Mouse (Mus musculus) megakaryocyte, adult 5-6 weeks (primary cell): ENCODE measurements around the gene Il1r1. TPM values are rescaled to one million over a fixed set of nuclear protein-coding genes. Genes with fewer than 3 reads are reported as not detected.

Source experiments
- ATAC-seq: 2 replicates; pipeline ENCODE4 v1.8.0; 2016; ENCODE audit warnings: mild to moderate bottlenecking, inconsistent platforms; ENCODE audit not compliant: poor library complexity, severe bottlenecking
- total RNA-seq, 2 experiments: library from RNA; stranded (forward) in 1 of 2; stranded (reverse) in 1 of 2; fragments of 153-499, 151-499 nt in 1 of 2; fragments of 221-1000, 200-1000 nt in 1 of 2; gene quantifications; 2 replicates each; pipeline versions ENCODE4 v1.2.3 to v1.2.4; 2015 to 2017

Gene Il1r1
- total RNA-seq (2015) (0.67 and 0.68 TPM in 2 replicates), total RNA-seq (2017) (0.29 and 1.5 TPM in 2 replicates)

- peak; percentile 69 for ATAC-seq
Measured at GRCm38 (mm10) chr1:40224539-40225284, at the start of gene Il1r1. Gene Il1r1, plus strand, starts transcription at chr1:40225080.

GRCm38 (mm10) chr1:40175123-40175522 lies 49.8 kb upstream of the Il1r1 start:
- ATAC-seq = no peak

DNA sequence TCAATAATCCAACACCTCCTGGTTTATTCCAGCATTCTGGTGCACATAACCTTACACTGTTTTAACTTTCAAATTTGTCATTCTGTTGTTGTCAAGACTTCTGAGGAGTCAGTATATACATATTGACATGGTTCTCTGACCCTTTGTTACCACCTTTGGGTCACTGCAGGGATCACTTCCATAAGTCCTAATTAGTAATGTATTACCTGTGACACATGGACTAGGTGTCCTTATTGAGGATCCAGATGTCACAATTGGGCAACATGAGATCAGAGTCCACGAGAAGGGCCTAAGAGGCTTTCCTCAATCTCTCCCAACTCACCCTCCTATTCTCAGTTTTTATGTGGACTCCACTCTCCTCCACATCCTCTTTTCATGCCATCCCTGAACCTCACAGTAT lies 49.1 kb upstream of the Il1r1 start:
- no peak for ATAC-seq

- no peak for ATAC-seq
Measured at GRCm38 (mm10) chr1:40179031-40179430, 45.8 kb upstream of the Il1r1 start.

DNA sequence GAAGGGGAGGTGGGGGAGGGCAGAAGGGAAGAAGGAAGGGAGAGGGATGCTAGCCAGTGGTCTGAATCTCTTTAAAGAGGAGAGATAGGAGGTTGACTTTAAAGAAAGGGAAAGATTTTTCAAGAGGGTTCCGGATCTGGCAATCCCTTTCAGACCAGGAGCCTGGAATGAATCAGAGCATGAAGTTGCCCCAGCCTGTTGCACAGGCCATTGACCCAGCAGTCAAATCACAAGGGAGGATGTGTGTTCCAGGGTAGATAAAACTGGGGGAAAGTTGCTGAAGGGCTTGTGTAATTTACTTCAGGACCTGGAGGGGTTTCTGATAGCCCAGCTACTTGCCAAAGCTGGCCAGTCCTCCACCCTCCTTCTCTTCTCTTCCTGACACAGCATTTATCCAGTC lies 45.4 kb upstream of the Il1r1 start:
- ATAC-seq = no peak

DNA sequence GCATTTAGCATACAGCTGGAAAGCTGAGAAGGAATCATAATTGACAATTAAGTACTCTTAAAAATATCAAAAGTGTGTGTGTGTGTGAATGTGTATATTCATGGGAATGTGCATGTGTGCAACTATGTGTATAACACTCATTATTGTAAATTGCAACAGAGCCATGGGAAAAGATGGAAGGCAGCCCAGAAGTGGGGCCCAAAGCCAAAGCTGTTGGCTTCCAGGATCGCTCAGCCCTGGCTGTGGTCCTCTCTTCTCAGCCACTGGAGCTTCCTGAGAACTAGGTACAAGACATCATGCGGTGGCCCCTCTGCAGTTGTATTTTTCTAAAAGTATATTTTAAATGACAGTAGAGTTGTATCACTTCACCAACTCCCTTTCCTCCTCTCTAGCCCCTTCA lies 44.0 kb upstream of the Il1r1 start:
- ATAC-seq = no peak

DNA sequence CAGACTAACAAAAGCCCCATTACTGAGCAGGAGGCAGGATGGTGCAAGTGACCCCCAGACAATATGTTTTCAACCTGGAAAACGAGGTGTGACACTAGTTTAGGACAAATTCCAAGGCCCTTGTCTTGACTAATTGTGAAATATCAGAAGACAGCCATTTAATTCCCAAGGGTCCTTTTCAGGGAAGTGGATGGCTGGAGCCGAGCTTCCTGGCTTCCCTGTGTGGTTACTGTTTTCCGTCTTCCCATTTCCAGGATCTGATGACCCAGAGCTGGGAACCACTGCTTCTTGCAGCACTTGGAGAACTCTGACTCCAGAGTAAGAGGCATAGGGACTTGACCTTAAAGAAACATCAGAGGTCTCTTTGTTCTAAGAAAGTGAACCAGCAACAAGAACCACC lies 43.2 kb upstream of the Il1r1 start:
- no peak for ATAC-seq

- ATAC-seq = no peak
Measured at GRCm38 (mm10) chr1:40183410-40183809, 41.5 kb upstream of the Il1r1 start.

- no peak for ATAC-seq
Measured at GRCm38 (mm10) chr1:40187961-40188360, 36.9 kb upstream of the Il1r1 start.

GRCm38 (mm10) chr1:40190025-40190424 lies 34.9 kb upstream of the Il1r1 start:
- no peak for ATAC-seq

DNA sequence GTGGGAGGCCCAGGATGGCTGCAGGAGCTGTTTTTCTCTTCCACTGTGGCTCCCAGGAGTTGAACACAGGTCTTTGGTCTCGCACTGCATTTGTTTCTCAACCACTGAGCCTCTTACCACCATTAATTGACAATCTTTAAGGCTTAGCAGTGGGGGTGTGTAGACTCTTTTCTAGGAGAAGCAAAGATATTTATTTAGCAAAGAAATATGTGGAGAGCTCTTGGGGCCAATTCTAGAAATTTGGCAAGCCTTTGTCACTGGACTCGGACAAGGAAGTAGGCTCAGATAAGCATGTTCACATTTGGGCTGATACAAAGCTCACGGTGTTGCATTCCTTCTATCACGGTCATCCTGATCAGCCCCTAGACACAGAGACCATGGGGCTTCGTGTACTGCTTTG lies 34.0 kb upstream of the Il1r1 start:
- no peak for ATAC-seq

GRCm38 (mm10) chr1:40194279-40194678 lies 30.6 kb upstream of the Il1r1 start:
- no peak for ATAC-seq

GRCm38 (mm10) chr1:40213337-40214159 lies 11.3 kb upstream of the Il1r1 start:
- ATAC-seq = no peak

DNA sequence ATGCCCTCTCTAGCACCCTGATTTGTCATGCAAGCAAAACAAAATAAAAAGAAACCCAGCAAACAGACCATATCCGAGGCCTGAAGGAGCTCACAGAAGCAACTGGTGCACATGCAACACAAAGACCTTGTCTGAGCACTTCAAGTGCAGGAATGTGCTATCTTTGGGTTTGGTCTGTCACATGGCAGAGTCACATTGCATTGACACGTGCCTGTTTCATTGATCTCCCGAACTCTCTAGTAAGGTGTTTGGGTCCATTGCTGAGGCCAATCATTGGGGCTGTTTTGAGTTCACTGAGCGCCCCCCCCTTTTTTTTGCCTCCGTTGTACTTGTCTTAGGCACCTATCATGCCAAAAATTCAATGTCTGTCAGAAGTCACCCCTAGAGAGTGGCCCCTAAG lies 7.4 kb upstream of the Il1r1 start:
- no peak for ATAC-seq

- ATAC-seq = no peak
Measured at GRCm38 (mm10) chr1:40218603-40219002, 6.3 kb upstream of the Il1r1 start.

DNA sequence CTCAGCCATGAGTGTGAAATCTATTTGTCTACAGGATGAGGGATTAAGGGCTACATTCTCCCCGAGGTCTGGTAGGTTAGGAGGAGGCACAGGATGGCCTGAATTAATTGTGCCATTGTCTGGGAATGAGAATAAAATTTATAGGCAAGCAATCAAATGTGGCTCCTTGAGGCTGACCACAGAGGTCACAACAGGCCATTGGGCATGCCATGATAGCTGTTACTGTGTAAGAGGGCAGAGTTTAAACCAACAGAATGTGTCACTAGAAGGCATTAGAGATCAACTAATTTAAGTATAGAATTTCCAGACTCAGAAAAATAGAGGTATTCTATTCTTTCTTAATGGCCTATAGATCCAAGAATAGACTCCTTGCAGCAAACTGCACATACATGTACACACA lies 4.3 kb upstream of the Il1r1 start:
- ATAC-seq = no peak

DNA sequence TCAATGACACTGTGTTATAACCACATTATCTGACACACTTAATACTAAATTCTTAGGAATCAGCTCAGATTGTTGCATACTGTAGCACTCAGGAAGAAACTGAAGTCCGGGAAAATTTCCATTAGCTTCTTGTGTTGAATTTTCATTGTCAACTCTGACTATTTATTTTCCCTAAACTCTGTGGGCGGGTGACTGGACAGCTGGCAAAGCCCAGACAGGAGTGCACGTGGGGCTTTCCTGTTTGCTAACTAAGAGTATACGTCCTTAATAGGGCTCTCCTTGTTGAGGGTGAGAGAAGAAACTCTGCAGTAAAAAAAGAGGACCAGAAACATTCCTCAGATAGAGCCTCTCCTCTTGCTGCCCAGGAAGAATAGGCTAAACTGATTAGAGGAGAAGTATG lies 3.0 kb upstream of the Il1r1 start:
- no peak for ATAC-seq

GRCm38 (mm10) chr1:40222680-40223079 lies 2.2 kb upstream of the Il1r1 start:
- no peak for ATAC-seq

DNA sequence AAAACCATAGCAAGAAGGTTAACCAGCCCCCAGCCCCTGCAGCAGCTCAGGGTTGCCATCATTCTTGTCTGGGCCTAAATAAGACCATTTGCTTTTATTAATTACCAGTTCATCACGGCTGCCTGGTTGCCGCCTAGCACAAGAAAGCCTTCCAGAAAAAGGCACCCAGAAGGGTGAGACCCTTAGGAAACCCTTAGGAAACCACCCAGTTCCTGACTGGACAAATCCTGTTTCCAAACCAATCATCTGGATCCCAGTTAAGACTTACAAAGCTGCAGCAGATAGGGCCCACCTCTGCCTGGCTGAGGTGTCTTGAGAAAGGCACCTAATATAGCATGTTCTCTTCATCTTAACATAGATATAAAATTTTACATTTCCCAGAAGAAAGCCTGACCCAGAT lies 1.3 kb upstream of the Il1r1 start:
- no peak for ATAC-seq

DNA sequence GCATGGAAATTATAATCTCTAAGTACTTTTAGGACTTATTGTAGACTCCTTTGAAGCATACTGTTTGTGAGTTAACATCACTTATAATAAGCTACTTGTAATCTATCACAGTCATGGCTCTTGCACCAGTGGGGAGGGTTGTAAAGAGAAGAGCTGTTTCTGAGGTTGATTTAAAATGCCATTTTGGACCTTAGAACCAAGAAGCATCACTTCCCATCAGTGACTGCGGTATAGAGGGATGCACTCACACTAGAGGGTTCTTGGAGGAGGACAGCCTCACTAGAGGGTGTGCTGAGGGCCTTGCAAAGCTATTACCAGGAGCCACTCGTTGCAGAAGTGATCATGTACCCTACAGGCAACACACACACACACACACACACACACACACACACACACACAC lies 700 bp downstream of the Il1r1 start:
- no peak for ATAC-seq

GRCm38 (mm10) chr1:40229033-40229432 lies 4.2 kb downstream of the Il1r1 start:
- ATAC-seq = peak; percentile 38; the same call in 1 of the 2 replicates

DNA sequence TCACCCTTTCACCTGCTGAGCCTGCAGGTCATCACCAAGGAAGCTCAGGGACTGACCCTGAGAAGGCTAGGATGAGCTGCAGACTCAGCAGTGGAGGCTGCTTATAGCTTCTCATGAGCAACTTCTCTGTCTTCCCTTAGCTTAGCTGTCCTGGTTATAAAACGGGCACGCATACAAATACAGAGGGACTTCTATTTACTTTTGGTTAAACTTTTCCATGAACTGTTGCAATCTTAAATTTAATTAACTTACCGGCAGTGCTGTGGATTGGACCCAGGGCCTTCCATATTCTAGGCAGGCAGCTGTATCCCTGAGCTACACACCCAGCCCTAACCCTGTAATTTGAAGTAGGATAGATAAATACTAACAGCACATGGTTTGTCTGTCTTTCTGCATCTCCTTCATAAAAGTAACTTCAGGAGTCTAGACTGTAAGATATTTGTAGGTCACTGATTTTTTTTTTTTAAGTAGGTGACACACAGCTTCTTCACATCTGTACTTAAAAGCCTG lies 4.9 kb downstream of the Il1r1 start:
- ATAC-seq = no peak
